Mouse (Mus musculus): ENCODE data around the gene Plch1. TPM values are rescaled to one million over a fixed set of nuclear protein-coding genes. Genes with fewer than 3 reads are reported as not detected.

Plch1 gene
- polyA plus RNA-seq, 1 experiment from 2014 or later, result 25.0 TPM

DNA sequence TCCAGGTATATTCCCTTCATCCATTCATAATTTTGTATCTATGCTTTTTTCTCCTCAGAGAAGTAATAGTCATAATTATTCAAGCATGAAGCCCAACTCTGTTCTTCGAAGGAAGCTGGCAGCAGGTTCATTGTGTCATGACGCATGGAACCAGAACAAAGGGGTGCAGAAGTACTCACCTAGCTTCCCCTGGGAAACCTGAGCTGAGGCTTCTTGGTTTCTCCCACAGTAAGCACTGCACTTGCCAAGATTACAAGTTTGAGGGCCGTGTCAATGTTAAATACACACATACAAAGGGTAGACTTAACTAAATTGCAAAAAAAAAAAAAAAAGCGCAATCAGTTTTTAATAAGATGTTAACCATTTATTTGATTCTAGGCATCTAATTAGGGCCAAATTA is 3.0 kb downstream of the Plch1 start:
- Histone ChIP-seq H3K27me3 (no peaks in the 10 kb centered on the region), H3K4me2 (peak overlapping the region; percentile 11; the same call in 1 of the 2 replicates), H3K9me3 (no peaks in the 10 kb centered on the region), H3K27ac (no peak overlapping the region), H3K4me3 (replicated peaks) (no peak overlapping the region), H3K9ac (no peak overlapping the region), H3K36me3 (replicated peaks) (no peaks in the 10 kb centered on the region), H3K4me1 (peaks cover 42% of the 10 kb centered on the region)
- 33% methylated on average over 4 of the region's 4 CpGs for WGBS
- no peak for ATAC-seq (ENCODE audit: low FRiP score)

DNA sequence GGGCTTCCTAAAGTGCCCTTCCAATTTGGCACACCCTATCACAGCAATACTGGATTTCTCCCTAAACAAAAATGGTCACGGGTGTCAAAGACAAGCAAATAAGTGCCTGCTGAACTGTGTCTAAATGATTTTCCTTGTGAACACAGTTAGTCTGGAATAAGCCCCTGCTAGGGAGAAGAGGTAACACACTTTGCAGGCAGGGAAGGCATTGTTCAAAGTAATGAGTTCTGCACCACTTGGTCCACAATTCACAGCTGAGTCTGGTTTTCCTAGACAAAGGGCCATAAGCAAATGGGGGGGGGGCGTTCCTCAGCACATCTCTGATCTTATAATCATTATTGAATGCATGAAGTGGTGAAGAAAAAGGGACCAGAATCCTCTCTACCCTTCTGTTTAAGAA is 3.5 kb downstream of the Plch1 start:
- Histone ChIP-seq H3K4me2 (no peak overlapping the region), H3K27me3 (no peaks in the 10 kb centered on the region), H3K4me3 (replicated peaks) (no peak overlapping the region), H3K9ac (no peak overlapping the region), H3K27ac (peak overlapping the region; percentile 61), H3K4me1 (peaks cover 41% of the 10 kb centered on the region), H3K36me3 (replicated peaks) (no peaks in the 10 kb centered on the region), H3K9me3 (no peaks in the 10 kb centered on the region)
- WGBS, result 13% methylated on average over 2 of the region's 2 CpGs
- ATAC-seq (ENCODE audit: low FRiP score), result no peak

DNA sequence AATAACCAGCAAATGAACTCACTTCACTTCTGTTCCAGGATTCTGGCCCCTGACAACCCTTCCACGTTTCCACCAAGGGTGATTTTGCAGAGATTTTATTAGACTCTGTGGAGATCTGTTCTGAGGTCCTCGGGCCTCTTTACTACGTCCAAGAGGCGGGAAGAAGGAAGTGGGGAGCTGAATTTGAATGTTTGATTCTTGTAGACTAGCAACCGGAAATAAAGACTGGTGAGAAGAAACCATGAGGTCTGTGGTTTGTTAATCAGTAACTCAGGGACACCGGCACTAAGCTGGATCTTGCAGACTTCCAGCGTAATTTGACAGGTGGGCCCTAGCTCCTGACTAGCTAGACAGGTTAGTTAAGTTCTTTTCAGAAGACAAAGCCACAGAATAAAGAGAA is 5.6 kb downstream of the Plch1 start:
- ATAC-seq (ENCODE audit: low FRiP score), result no peak
- Histone ChIP-seq H3K4me2 (no peak overlapping the region), H3K9ac (no peak overlapping the region), H3K9me3 (no peaks in the 10 kb centered on the region), H3K27ac (no peak overlapping the region), H3K27me3 (no peaks in the 10 kb centered on the region), H3K36me3 (replicated peaks) (no peaks in the 10 kb centered on the region), H3K4me1 (peaks cover 29% of the 10 kb centered on the region), H3K4me3 (replicated peaks) (no peak overlapping the region)
- 77% methylated on average over 7 of the region's 7 CpGs for WGBS

DNA sequence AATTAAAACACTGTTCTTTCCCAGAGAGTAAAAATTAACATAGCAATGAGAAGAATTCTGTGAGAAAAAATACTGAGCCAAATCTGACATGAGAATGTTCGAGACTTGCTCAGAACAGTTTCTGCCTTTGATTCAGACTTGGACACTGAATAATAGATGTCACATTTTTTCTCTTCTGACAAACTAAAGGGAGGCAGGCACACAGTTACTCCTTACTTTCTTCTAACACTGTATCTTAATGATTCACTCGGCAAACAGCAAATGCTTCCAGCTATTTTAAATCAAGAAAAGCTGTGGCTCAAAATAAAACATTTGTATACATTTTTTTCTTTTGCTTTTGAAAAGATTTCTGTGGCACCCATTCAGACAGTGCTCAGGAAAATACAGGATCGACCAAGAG is 7.1 kb downstream of the Plch1 start:
- H3K4me1 ChIP-seq, result peaks cover 18% of the 10 kb centered on the region
- H3K27me3 ChIP-seq, result no peaks in the 10 kb centered on the region
- H3K4me3 ChIP-seq (replicated peaks), result no peak overlapping the region
- WGBS, result 55% methylated on average over 3 of the region's 3 CpGs
- no peak for ATAC-seq (ENCODE audit: low FRiP score)
- H3K4me2 ChIP-seq, result no peak overlapping the region
- no peak overlapping the region for H3K27ac ChIP-seq
- no peaks in the 10 kb centered on the region for H3K9me3 ChIP-seq
- no peak overlapping the region for H3K9ac ChIP-seq
- H3K36me3 ChIP-seq (replicated peaks), result no peaks in the 10 kb centered on the region

DNA sequence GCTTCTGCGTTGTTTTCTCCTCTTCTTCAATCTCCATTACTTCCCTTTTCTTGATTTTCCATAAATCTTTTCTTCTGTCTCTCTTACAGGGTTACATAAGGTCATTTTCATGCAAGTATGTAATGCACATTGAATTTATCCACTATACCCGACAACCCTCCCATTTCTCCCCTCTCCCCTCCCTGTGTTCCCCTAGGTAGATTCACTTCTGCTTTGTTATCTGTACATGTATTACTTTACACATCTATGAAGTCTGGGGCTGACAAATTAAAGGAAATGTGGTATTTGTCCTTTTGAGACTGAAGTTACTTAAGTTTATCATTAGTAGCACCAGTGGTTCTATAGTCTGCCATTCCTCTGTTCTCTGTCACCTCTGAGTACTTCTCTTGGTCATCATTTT is 18.2 kb downstream of the Plch1 start:
- Histone ChIP-seq H3K27ac (no peak overlapping the region), H3K9me3 (peaks cover 10% of the 10 kb centered on the region), H3K36me3 (replicated peaks) (peaks cover 17% of the 10 kb centered on the region), H3K4me1 (peaks cover 11% of the 10 kb centered on the region), H3K9ac (no peak overlapping the region), H3K27me3 (no peaks in the 10 kb centered on the region), H3K4me3 (replicated peaks) (no peak overlapping the region), H3K4me2 (no peak overlapping the region)
- ATAC-seq (ENCODE audit: low FRiP score), result no peak
- 86% methylated on average over 2 of the region's 2 CpGs for WGBS

DNA sequence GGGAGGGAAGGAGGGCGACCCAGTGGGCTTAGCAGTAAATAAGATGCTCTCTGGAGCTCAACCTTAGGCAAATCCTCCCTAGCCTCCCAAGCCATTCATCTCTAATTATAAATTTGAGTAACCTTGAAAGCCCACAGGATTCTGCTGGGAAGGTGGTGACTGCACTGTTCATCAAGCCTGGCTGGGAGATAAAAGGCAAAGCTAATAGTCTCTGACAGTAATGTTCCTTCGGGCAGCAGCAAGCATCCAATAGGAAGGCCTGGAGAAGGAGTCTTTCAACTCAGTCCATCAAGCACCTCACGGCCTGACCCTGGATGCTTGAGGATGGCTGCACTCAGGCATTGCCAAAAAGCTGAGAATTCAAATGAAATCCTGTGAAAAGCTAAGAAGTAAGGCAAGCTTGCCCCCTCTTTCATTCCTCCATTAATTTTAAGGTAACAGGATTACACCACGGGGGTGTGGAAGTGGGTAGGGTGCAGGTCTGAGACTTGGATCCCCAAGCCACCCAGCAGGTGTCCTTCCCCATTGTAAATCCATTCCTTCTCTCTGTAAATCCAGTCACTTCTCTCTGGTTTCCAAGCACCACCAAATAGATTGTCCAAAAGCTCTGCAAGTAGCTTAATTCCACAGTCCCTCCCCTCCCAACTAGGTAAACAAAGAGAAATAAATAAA is 20.1 kb downstream of the Plch1 start:
- no peaks in the 10 kb centered on the region for H3K27me3 ChIP-seq
- no peak overlapping the region for H3K4me2 ChIP-seq
- peaks cover 11% of the 10 kb centered on the region for H3K4me1 ChIP-seq
- H3K36me3 ChIP-seq (replicated peaks), result no peaks in the 10 kb centered on the region
- H3K4me3 ChIP-seq (replicated peaks), result no peak overlapping the region
- H3K27ac ChIP-seq, result no peak overlapping the region
- no peaks in the 10 kb centered on the region for H3K9me3 ChIP-seq
- ATAC-seq (ENCODE audit: low FRiP score), result no peak
- 22% methylated on average over 4 of the region's 4 CpGs for WGBS
- no peak overlapping the region for H3K9ac ChIP-seq

DNA sequence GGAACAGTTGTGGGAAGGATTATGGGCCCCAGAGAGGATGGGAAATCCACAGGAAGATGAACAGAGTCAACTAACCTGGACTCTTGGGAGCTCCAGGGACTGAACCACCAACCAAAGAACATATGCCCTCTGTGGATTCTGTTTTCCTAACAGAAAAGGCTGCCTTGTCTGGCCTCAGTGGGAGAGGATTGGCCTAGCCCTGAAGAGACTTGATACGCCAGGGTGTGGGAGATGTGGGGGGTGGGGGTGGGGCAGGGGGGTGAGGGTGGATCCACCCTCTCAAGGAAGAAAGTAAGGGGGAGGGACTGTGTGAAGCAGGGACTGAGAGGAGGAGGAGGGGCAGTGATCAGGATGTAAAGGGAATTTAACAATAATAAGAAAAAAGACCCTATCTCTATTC is 26.5 kb downstream of the Plch1 start:
- WGBS, result 25% methylated on average over 1 of the region's 1 CpGs
- Histone ChIP-seq H3K36me3 (replicated peaks) (0 out of 2 replicates have a peak, but pooled peaks cover 6% of the 10 kb centered on the region), H3K9ac (no peak overlapping the region), H3K27me3 (no peaks in the 10 kb centered on the region), H3K4me3 (replicated peaks) (no peak overlapping the region), H3K27ac (no peak overlapping the region), H3K4me1 (peaks cover 24% of the 10 kb centered on the region), H3K9me3 (no peaks in the 10 kb centered on the region), H3K4me2 (no peak overlapping the region)
- ATAC-seq (ENCODE audit: low FRiP score), result no peak

DNA sequence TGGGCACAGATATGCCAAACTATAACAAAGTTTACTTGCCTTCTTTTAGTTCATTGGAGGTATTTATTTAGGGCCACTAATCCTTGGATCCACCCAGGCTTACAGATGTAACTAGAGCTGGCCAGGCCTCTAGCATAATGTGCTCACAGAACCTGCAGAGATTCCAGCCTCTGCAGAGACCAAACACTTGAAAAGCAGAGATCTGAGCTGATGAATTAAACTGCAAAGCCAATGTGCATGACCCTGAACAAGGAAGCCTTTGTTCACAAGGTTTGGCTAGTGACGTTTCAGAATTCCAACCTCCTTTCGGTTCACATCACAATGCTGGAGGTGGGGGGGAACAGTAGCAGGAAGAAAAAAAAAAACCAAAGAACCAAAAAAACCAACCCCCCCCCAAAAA is 28.0 kb downstream of the Plch1 start:
- Histone ChIP-seq H3K27me3 (no peaks in the 10 kb centered on the region), H3K27ac (0 out of 2 replicates have a peak overlapping the region, but pooled peaks have one; percentile 56), H3K9ac (no peak overlapping the region), H3K36me3 (replicated peaks) (0 out of 2 replicates have a peak, but pooled peaks cover 6% of the 10 kb centered on the region), H3K4me2 (no peak overlapping the region), H3K4me1 (peaks cover 24% of the 10 kb centered on the region), H3K9me3 (no peaks in the 10 kb centered on the region), H3K4me3 (replicated peaks) (no peak overlapping the region)
- whole genome bisulfite sequencing, result 2% methylated on average over 2 of the region's 2 CpGs
- peak; percentile 87 for ATAC-seq (ENCODE audit: low FRiP score)

DNA sequence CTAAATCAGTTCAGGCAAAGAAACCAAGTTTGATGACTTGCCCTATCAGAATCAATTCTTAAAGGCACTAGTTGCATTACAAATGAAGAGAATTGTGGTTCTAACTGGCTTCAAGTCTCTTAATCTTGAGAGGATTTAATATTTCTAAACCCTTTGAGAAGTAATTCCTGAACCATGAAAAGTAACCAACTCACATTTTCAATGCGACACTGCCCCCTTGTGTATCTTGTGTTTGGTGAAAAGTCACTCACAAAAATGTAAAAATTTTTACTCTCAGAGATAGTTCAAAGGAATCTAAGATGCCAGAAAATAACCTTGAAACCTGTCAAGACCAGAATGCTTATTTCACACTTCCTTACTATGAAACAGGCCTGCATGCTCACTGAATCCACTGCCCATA is 31.0 kb downstream of the Plch1 start:
- Histone ChIP-seq H3K27me3 (no peaks in the 10 kb centered on the region), H3K4me1 (peaks cover 24% of the 10 kb centered on the region), H3K36me3 (replicated peaks) (0 out of 2 replicates have a peak, but pooled peaks cover 6% of the 10 kb centered on the region), H3K9ac (no peak overlapping the region), H3K4me3 (replicated peaks) (no peak overlapping the region), H3K9me3 (no peaks in the 10 kb centered on the region), H3K27ac (no peak overlapping the region), H3K4me2 (no peak overlapping the region)
- no peak for ATAC-seq (ENCODE audit: low FRiP score)
- WGBS, result 63% methylated on average over 1 of the region's 1 CpGs

DNA sequence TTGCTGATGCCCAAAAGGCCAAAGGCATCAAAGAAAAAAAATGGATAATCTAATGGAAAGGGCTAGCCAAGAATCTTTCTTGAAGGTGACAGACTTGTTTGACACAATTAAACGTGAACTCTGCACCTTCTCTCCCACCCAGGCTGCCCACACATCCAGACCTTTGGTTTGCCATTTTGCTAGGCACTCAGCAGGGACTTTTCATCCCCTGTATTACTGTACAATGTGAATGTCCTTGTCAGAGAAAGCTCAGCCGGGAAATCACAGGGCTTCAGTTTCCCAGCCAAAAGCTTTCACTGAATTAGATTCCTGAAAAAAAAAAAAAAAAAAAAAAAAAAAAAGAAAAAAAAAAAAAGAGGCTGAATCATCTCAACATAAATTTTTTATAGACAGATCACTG is 34.2 kb downstream of the Plch1 start:
- 0 out of 2 replicates have a peak, but pooled peaks cover 6% of the 10 kb centered on the region for H3K36me3 ChIP-seq (replicated peaks)
- no peak overlapping the region for H3K4me3 ChIP-seq (replicated peaks)
- H3K9me3 ChIP-seq, result no peaks in the 10 kb centered on the region
- no peak overlapping the region for H3K4me2 ChIP-seq
- H3K4me1 ChIP-seq, result no peaks in the 10 kb centered on the region
- no peak overlapping the region for H3K27ac ChIP-seq
- 53% methylated on average over 2 of the region's 2 CpGs for whole genome bisulfite sequencing
- no peaks in the 10 kb centered on the region for H3K27me3 ChIP-seq
- no peak for ATAC-seq (ENCODE audit: low FRiP score)
- no peak overlapping the region for H3K9ac ChIP-seq

DNA sequence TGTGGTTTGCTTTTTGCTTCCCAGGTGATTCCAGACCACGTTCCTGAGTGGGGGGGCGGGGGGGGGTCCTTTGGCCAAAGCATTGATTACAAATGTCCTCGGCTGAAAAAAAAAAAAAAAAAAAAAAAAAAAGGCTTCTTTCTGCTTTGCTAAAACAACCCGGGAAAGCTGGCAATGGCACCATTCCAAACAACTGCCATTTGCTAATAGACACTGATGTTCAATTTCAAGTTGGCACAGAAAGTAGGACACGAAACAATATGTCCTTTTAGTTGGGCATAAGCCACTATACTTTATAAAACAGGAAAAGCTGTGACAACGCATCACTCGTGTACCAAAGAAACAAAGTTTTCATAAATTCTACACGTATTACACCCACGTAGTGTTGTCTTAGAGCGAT is 36.6 kb downstream of the Plch1 start:
- H3K27ac ChIP-seq, result no peak overlapping the region
- 84% methylated on average over 10 of the region's 10 CpGs for WGBS
- H3K9ac ChIP-seq, result no peak overlapping the region
- H3K4me1 ChIP-seq, result no peaks in the 10 kb centered on the region
- no peak for ATAC-seq (ENCODE audit: low FRiP score)
- H3K4me2 ChIP-seq, result no peak overlapping the region
- no peaks in the 10 kb centered on the region for H3K9me3 ChIP-seq
- no peak overlapping the region for H3K4me3 ChIP-seq (replicated peaks)
- H3K27me3 ChIP-seq, result no peaks in the 10 kb centered on the region
- no peaks in the 10 kb centered on the region for H3K36me3 ChIP-seq (replicated peaks)

DNA sequence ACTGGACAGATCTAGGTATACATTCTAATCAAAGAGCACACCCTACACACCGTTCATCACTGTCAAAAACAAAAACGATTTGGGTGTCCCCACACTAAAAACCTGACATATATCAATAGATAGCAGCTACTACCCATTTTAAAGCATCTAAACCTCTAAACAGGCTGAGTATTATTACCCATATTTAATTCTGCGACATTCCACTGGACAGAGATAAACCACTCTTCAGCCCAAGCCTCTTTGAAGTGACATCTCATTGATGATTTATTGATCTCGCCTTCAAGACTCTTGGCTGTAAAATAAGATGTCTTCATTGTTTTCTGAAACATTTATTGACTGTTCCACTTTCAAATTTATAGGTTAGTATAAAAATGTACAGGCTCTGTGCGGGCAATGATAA is 46.4 kb downstream of the Plch1 start:
- 93% methylated on average over 5 of the region's 5 CpGs for WGBS
- no peaks in the 10 kb centered on the region for H3K9me3 ChIP-seq
- ATAC-seq (ENCODE audit: low FRiP score), result no peak

DNA sequence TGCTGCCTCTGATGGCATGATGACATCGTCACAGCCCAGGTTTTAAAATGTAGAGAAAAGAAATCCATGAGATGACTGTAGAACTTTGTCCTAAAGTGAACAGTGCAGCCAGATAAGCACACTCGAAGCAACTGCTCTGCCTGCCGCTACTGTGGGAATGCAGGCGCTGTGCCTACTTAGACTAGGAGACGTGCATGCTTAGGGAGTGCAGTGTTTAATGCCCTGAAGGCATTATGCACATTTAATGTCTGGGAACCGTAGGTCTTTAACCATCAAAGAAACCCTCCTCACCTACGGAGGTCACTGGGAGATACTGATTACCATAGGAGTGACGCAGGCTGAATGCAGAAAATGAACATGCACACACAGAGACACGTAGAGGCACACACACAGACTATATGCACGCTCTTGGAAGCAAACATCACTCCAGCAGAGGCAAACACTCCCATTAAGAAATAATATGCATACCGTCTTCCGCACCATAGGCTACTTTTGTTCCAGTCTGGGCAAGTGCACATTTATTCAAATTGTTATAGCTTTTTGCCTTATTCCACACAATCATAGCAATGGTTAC is 48.1 kb downstream of the Plch1 start:
- H3K9ac ChIP-seq, result no peak overlapping the region
- H3K4me1 ChIP-seq, result peaks cover 12% of the 10 kb centered on the region
- peak overlapping the region; percentile 11; the same call in 1 of the 2 replicates for H3K4me2 ChIP-seq
- no peaks in the 10 kb centered on the region for H3K27me3 ChIP-seq
- ATAC-seq (ENCODE audit: low FRiP score), result peak; percentile 67
- H3K27ac ChIP-seq, result no peak overlapping the region
- H3K36me3 ChIP-seq (replicated peaks), result no peaks in the 10 kb centered on the region
- WGBS, result 42% methylated on average over 12 of the region's 12 CpGs
- no peaks in the 10 kb centered on the region for H3K9me3 ChIP-seq
- no peak overlapping the region for H3K4me3 ChIP-seq (replicated peaks)

More for the DNA sequence above, 46.4 kb downstream of the Plch1 start:
- Histone ChIP-seq H3K27me3 (no peaks in the 10 kb centered on the region), H3K4me1 (peaks cover 12% of the 10 kb centered on the region), H3K4me2 (no peak overlapping the region), H3K27ac (no peak overlapping the region), H3K4me3 (replicated peaks) (no peak overlapping the region), H3K9ac (no peak overlapping the region), H3K36me3 (replicated peaks) (no peaks in the 10 kb centered on the region)

Data from forebrain, embryonic 12.5 days (tissue).